Mouse (Mus musculus) heart, adult 2 months (tissue): ENCODE measurements around the gene Agpat2.

Experiments
- CTCF ChIP-seq: fragments of 200-600 bp; IDR thresholded peaks from 2 replicates; pipeline ENCODE4 v1.8.1; 2022; ENCODE audit warnings: antibody characterized with exemption, mild to moderate bottlenecking, moderate library complexity
- EP300 ChIP-seq: fragments of 200-500 bp; IDR thresholded peaks from 2 replicates; pipeline ENCODE4 v1.6.1; 2011; ENCODE audit warnings: low read depth, low read length, control low read depth; ENCODE audit not compliant: insufficient read depth
- POLR2A ChIP-seq: fragments of 200-500 bp; IDR thresholded peaks from 2 replicates; pipeline ENCODE4 v1.6.1; 2011; ENCODE audit warnings: mild to moderate bottlenecking, low read depth, low read length, control low read depth; ENCODE audit not compliant: insufficient read depth

- TF ChIP-seq CTCF (peak; percentile 78), POLR2A (peak; percentile 59; the same call in 1 of the 2 replicates), EP300 (peak; percentile 84)
Observed at GRCm38 (mm10) chr2:26594022-26594346, 10.2 kb downstream of the Agpat2 start.
